Mouse (Mus musculus) neural tube, embryonic 11.5 days (tissue): ENCODE measurements around the gene Tas2r144. TPM values are rescaled to one million over a fixed set of nuclear protein-coding genes. Genes with fewer than 3 reads are reported as not detected.

Source experiments
- ATAC-seq: fragments of 200-750 bp; cut with Nextera tagmentation; 2 replicates; pipeline ENCODE4 v1.8.0; 2017; ENCODE audit warnings: moderate number of reproducible peaks, mild to moderate bottlenecking, moderate TSS enrichment, moderate library complexity; ENCODE audit not compliant: insufficient read depth, low FRiP score, low TSS enrichment
- DNase-seq: peaks from one replicate; pipeline ENCODE4 v3.0.0-alpha.2; 2015; ENCODE audit warnings: low spot score
- H3K27ac ChIP-seq: fragments of 300-500 bp; sonication (generic); 2 replicates; pipeline ENCODE4 v1.5.1; 2014; ENCODE audit warnings: low read depth, mild to moderate bottlenecking, low read length
- H3K27me3 ChIP-seq: fragments of 300-500 bp; sonication (generic); 2 replicates; pipeline ENCODE4 v1.6.1; 2014; ENCODE audit warnings: mild to moderate bottlenecking, low read length, mixed read lengths; ENCODE audit not compliant: control insufficient read depth, insufficient read depth
- H3K36me3 ChIP-seq: fragments of 300-500 bp; sonication (generic); 2 replicates; pipeline ENCODE4 v1.6.1; 2014; ENCODE audit warnings: mild to moderate bottlenecking, low read length, moderate library complexity, mixed read lengths; ENCODE audit not compliant: control insufficient read depth, insufficient read depth
- H3K4me1 ChIP-seq: fragments of 300-500 bp; sonication (generic); 2 replicates; pipeline ENCODE4 v1.6.1; 2014; ENCODE audit warnings: low read length, mixed read lengths; ENCODE audit not compliant: control insufficient read depth, insufficient read depth
- H3K4me2 ChIP-seq: fragments of 300-500 bp; sonication (generic); 2 replicates; pipeline ENCODE4 v1.6.1; 2014; ENCODE audit warnings: low read depth, mild to moderate bottlenecking, moderate library complexity
- H3K4me3 ChIP-seq: fragments of 300-500 bp; sonication (generic); 2 replicates; pipeline ENCODE4 v1.5.1; 2014; ENCODE audit warnings: low read depth, low read length
- H3K9ac ChIP-seq: fragments of 300-500 bp; sonication (generic); 2 replicates; pipeline ENCODE4 v1.6.1; 2014; ENCODE audit warnings: mild to moderate bottlenecking, low read length
- H3K9me3 ChIP-seq: fragments of 300-500 bp; sonication (generic); 2 replicates; pipeline ENCODE4 v1.6.1; 2016; ENCODE audit warnings: low read length; ENCODE audit not compliant: control insufficient read depth
- WGBS: fragments of 180-500 bp; shearing (Covaris S2); extraction: QIAGEN DNeasy Blood & Tissue Kit; methylation state at CpG from one replicate; pipeline ENCODE4 v1.1.7; 2014; 5-methylcytosine and 5-hydroxymethylcytosine counted together
- polyA plus RNA-seq: library from polyadenylated mRNA; unstranded; fragments of >200 nt; fragmentation: Nextera tagmentation; extraction: Ambion mirVana; gene quantifications from 2 replicates; pipeline ENCODE4 v1.2.1, GENCODE M21; 2014

The Tas2r144 gene
- polyA plus RNA-seq, 1 experiment from 2014 or later = not detected

- Histone ChIP-seq H3K27ac (no peak overlapping the region), H3K27me3 (no peaks in the 10 kb centered on the region), H3K9ac (no peak overlapping the region), H3K4me2 (no peak overlapping the region), H3K36me3 (no peaks in the 10 kb centered on the region), H3K4me3 (no peak overlapping the region), H3K4me1 (no peaks in the 10 kb centered on the region), H3K9me3 (no peaks in the 10 kb centered on the region)
- WGBS = 21% methylated on average over 11 of the region's 11 CpGs
- ATAC-seq = peak; percentile 82; the same call in 1 of the 2 replicates
- DNase-seq = peak; percentile 71
These were observed 42.3 kb downstream of the Tas2r144 start for GRCm38 (mm10) chr6:42257303-42257863.

- DNase-seq (no peak), ATAC-seq (no peak)
- no peak overlapping the region for H3K4me2 ChIP-seq
- H3K9me3 ChIP-seq = no peaks in the 10 kb centered on the region
- no peak overlapping the region for H3K4me3 ChIP-seq
- no peak overlapping the region for H3K27ac ChIP-seq
- H3K27me3 ChIP-seq = no peaks in the 10 kb centered on the region
- H3K4me1 ChIP-seq = no peaks in the 10 kb centered on the region
- 74% methylated on average over 6 of the region's 6 CpGs for WGBS
- H3K9ac ChIP-seq = no peak overlapping the region
- H3K36me3 ChIP-seq = no peaks in the 10 kb centered on the region
These were observed 45.3 kb downstream of the Tas2r144 start for GRCm38 (mm10) chr6:42260430-42260829.

GRCm38 (mm10) chr6:42261524-42262170 is 46.5 kb downstream of the Tas2r144 start, which contains the start of gene Tmem139:
Gene Tmem139, plus strand, starts transcription at chr6:42261970.
- H3K27ac ChIP-seq = no peak within 1 kb of the TSS
- WGBS = 16% methylated on average over 20 of the region's 20 CpGs
- H3K4me1 ChIP-seq = 0 out of 2 replicates have a peak, but pooled peaks cover 2% of the 10 kb centered on the region
- H3K27me3 ChIP-seq = no peaks in the 10 kb centered on the region
- H3K9ac ChIP-seq = no peak within 1 kb of the TSS
- no peaks in the 10 kb centered on the region for H3K36me3 ChIP-seq
- ATAC-seq = no peak
- no peaks in the 10 kb centered on the region for H3K9me3 ChIP-seq
- no peak for DNase-seq
- H3K4me2 ChIP-seq = no peak within 1 kb of the TSS
- no peak within 1 kb of the TSS for H3K4me3 ChIP-seq

- Histone ChIP-seq H3K27me3 (no peaks in the 10 kb centered on the region), H3K27ac (peak within 1 kb of the TSS; percentile 67; the same call in 1 of the 2 replicates), H3K4me1 (0 out of 2 replicates have a peak, but pooled peaks cover 2% of the 10 kb centered on the region), H3K4me3 (peak within 1 kb of the TSS; percentile 76), H3K4me2 (peak within 1 kb of the TSS; percentile 71), H3K9me3 (no peaks in the 10 kb centered on the region), H3K36me3 (peaks cover 12% of the 10 kb centered on the region), H3K9ac (peak within 1 kb of the TSS; percentile 90)
- ATAC-seq (peak; percentile 99), DNase-seq (peak; percentile 99)
- WGBS = under 1% methylated on average over 50 of the region's 51 CpGs
These were observed 49.6 kb downstream of the Tas2r144 start, which contains the start of gene Casp2 for GRCm38 (mm10) chr6:42264626-42265312. Gene Casp2, plus strand, starts transcription at chr6:42264985.

Other genes starting within 250 kb of the Tas2r144 start
- gene Sval3, start 247.2 kb upstream of the Tas2r144 start, polyA plus RNA-seq = not detected in 2 replicates
- not detected in 2 replicates for gene Sva, start 176.9 kb upstream of the Tas2r144 start, polyA plus RNA-seq
- gene Tas2r139, start 74.4 kb upstream of the Tas2r144 start, polyA plus RNA-seq = not detected in 2 replicates
- gene Gstk1, start 30.6 kb downstream of the Tas2r144 start, polyA plus RNA-seq = 21.0 and 21.2 TPM in 2 replicates
- gene Tmem139, start 46.6 kb downstream of the Tas2r144 start, polyA plus RNA-seq = 0.27 and 0.35 TPM in 2 replicates
- gene Casp2, start 49.7 kb downstream of the Tas2r144 start, polyA plus RNA-seq = 69.2 and 72.0 TPM in 2 replicates
- gene Clcn1, start 71.4 kb downstream of the Tas2r144 start, polyA plus RNA-seq = 0.92 and 1.7 TPM in 2 replicates
- 2.7 and 3.4 TPM in 2 replicates for gene Fam131b, start 109.3 kb downstream of the Tas2r144 start, polyA plus RNA-seq
- 86.3 and 87.0 TPM in 2 replicates for gene Zyx, start 134.3 kb downstream of the Tas2r144 start, polyA plus RNA-seq
- 0.82 and 1.1 TPM in 2 replicates for gene Epha1, start 157.9 kb downstream of the Tas2r144 start, polyA plus RNA-seq
- not detected in 2 replicates for gene Tas2r143, start 184.9 kb downstream of the Tas2r144 start, polyA plus RNA-seq
- gene Tas2r135, start 190.1 kb downstream of the Tas2r144 start, polyA plus RNA-seq = not detected in 2 replicates
- gene Tas2r126, start 219.2 kb downstream of the Tas2r144 start, polyA plus RNA-seq = not detected in 2 replicates
- not detected in 2 replicates for gene Olfr458, start 249.9 kb downstream of the Tas2r144 start, polyA plus RNA-seq